Mouse (Mus musculus): ENCODE data around the gene Hectd4. TPM values are rescaled to one million over a fixed set of nuclear protein-coding genes. Genes with fewer than 3 reads are reported as not detected.
"Not testable (repeated sequence)": the region's sequence is repeated elsewhere in the genome, so short reads cannot be mapped to it uniquely, and the experiment has no call there.

Gene Hectd4
- total and polyA plus RNA-seq, 3 experiments: 9.8 to 23.1 (median 22.6) TPM

GRCm38 (mm10) chr5:121224856-121225255 is 4.8 kb downstream of the Hectd4 start:
- Histone ChIP-seq H3K79me2 (replicated peaks; ENCODE audit: control insufficient read depth, insufficient read depth, low read length) (peaks cover 18% of the 10 kb centered on the region), H3K4me3 (no peak overlapping the region), H3K9ac (ENCODE audit: low read depth, low read length) (no peak overlapping the region), H3K27me3 (ENCODE audit: control insufficient read depth, insufficient read depth, low read length) (no peaks in the 10 kb centered on the region), H3K27ac (no peak overlapping the region), H3K36me3 (ENCODE audit: control insufficient read depth, insufficient read depth, low read length) (peaks cover 4% of the 10 kb centered on the region; the same call in 1 of the 2 replicates), H3K4me1 (ENCODE audit: control insufficient read depth, insufficient read depth, low read length) (peaks cover 5% of the 10 kb centered on the region)
- no peak for DNase-seq
- 87% methylated on average over 3 of the region's 3 CpGs for WGBS
- intact Hi-C loops (cut with DNase I): no loop called here
- TF ChIP-seq CTCF (IDR thresholded peaks at IDR 0.05): no peak
- no peak for TF ChIP-seq EP300 (IDR thresholded peaks at IDR 0.05; ENCODE audit: insufficient read depth, low read depth, low read length)
- TF ChIP-seq POLR2A (IDR thresholded peaks at IDR 0.05; ENCODE audit: insufficient read depth, low read depth, low read length): no peak

DNA sequence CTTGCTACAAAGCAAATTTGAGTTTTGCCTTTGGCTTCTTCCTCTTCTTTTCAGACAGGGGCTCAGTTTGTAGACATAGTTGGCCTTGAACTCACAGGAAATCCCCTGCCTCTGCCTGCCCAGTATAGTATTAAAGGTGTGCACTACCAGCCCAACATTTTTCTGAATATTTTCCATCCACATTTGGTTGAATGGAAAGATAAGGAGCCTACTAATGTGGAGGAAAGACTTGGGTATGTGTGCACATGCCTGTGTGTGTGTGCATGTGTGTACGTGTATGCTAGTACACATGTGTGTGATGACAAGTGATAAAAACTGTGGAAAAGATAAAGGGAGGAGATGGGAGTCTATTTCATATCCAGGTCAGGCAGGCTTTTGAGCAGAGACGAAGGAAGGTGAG is 5.8 kb downstream of the Hectd4 start:
- Histone ChIP-seq H3K27me3 (ENCODE audit: control insufficient read depth, insufficient read depth, low read length) (no peaks in the 10 kb centered on the region), H3K4me3 (no peak overlapping the region), H3K79me2 (replicated peaks; ENCODE audit: control insufficient read depth, insufficient read depth, low read length) (peaks cover 20% of the 10 kb centered on the region), H3K36me3 (ENCODE audit: control insufficient read depth, insufficient read depth, low read length) (peaks cover 4% of the 10 kb centered on the region; the same call in 1 of the 2 replicates), H3K9ac (ENCODE audit: low read depth, low read length) (no peak overlapping the region), H3K4me1 (ENCODE audit: control insufficient read depth, insufficient read depth, low read length) (peaks cover 5% of the 10 kb centered on the region), H3K27ac (no peak overlapping the region)
- no peak for DNase-seq
- TF ChIP-seq EP300 (IDR thresholded peaks at IDR 0.05; ENCODE audit: insufficient read depth, low read depth, low read length) (no peak), CTCF (IDR thresholded peaks at IDR 0.05) (no peak), POLR2A (IDR thresholded peaks at IDR 0.05; ENCODE audit: insufficient read depth, low read depth, low read length) (no peak)
- 60% methylated on average over 2 of the region's 2 CpGs for WGBS
- intact Hi-C loops (cut with DNase I): no loop called here

- Histone ChIP-seq H3K36me3 (ENCODE audit: control insufficient read depth, insufficient read depth, low read length) (peaks cover 3% of the 10 kb centered on the region; the same call in 1 of the 2 replicates), H3K4me3 (no peak overlapping the region), H3K27me3 (ENCODE audit: control insufficient read depth, insufficient read depth, low read length) (no peaks in the 10 kb centered on the region), H3K27ac (no peak overlapping the region), H3K79me2 (replicated peaks; ENCODE audit: control insufficient read depth, insufficient read depth, low read length) (peaks cover 19% of the 10 kb centered on the region), H3K4me1 (ENCODE audit: control insufficient read depth, insufficient read depth, low read length) (peaks cover 4% of the 10 kb centered on the region), H3K9ac (ENCODE audit: low read depth, low read length) (no peak overlapping the region)
- DNase-seq: no peak
- intact Hi-C loops (cut with DNase I): no loop called here
- TF ChIP-seq EP300 (IDR thresholded peaks at IDR 0.05; ENCODE audit: insufficient read depth, low read depth, low read length): no peak
- no peak for TF ChIP-seq POLR2A (IDR thresholded peaks at IDR 0.05; ENCODE audit: insufficient read depth, low read depth, low read length)
- no peak for TF ChIP-seq CTCF (IDR thresholded peaks at IDR 0.05)
- 65% methylated on average over 3 of the region's 3 CpGs for WGBS
These were observed 6.4 kb downstream of the Hectd4 start for GRCm38 (mm10) chr5:121226406-121226805.

GRCm38 (mm10) chr5:121226845-121227244 is 6.8 kb downstream of the Hectd4 start:
- H3K27ac ChIP-seq: no peak overlapping the region
- 84% methylated on average over 4 of the region's 4 CpGs for WGBS

DNA sequence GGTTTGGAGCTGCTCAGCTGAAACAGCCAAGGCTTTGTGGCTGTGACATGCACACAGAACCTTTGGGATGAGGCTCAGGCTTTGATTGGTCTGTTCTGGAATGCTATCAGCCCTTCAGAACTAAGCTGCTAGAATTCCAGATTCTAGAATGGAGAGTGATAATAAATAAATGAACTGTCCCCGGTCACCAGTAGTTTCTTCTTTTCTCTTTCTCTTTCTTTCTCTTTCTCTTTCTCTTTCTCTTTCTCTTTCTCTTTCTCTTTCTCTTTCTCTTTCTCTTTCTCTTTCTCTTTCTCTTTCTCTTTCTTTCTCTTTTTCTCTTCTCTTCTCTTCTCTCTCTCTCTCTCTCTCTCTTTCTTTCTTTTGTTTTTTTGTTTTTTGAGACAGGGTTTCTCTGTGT is 7.3 kb downstream of the Hectd4 start:
- peaks cover 18% of the 10 kb centered on the region for H3K79me2 ChIP-seq (replicated peaks; ENCODE audit: control insufficient read depth, insufficient read depth, low read length)
- WGBS: 90% methylated on average over 1 of the region's 1 CpGs
- DNase-seq; H3K27me3 ChIP-seq (ENCODE audit: control insufficient read depth, insufficient read depth, low read length); H3K27ac ChIP-seq; H3K4me1 ChIP-seq (ENCODE audit: control insufficient read depth, insufficient read depth, low read length); H3K4me3 ChIP-seq; intact Hi-C loops (cut with DNase I); H3K36me3 ChIP-seq (ENCODE audit: control insufficient read depth, insufficient read depth, low read length); H3K9ac ChIP-seq (ENCODE audit: low read depth, low read length): not testable (repeated sequence)

More at GRCm38 (mm10) chr5:121226845-121227244, 6.8 kb downstream of the Hectd4 start:
- DNase-seq: no peak
- intact Hi-C loops (cut with DNase I): no loop called here
- Histone ChIP-seq H3K27me3 (ENCODE audit: control insufficient read depth, insufficient read depth, low read length) (no peaks in the 10 kb centered on the region), H3K36me3 (ENCODE audit: control insufficient read depth, insufficient read depth, low read length) (peaks cover under 1% of the 10 kb centered on the region; the same call in 1 of the 2 replicates), H3K4me3 (no peak overlapping the region), H3K4me1 (ENCODE audit: control insufficient read depth, insufficient read depth, low read length) (peaks cover 3% of the 10 kb centered on the region; the same call in 1 of the 2 replicates), H3K79me2 (replicated peaks; ENCODE audit: control insufficient read depth, insufficient read depth, low read length) (peaks cover 18% of the 10 kb centered on the region), H3K9ac (ENCODE audit: low read depth, low read length) (no peak overlapping the region)
- TF ChIP-seq POLR2A (IDR thresholded peaks at IDR 0.05; ENCODE audit: insufficient read depth, low read depth, low read length) (no peak), EP300 (IDR thresholded peaks at IDR 0.05; ENCODE audit: insufficient read depth, low read depth, low read length) (no peak), CTCF (IDR thresholded peaks at IDR 0.05) (0 out of 2 replicates have a peak, but pooled peaks have one; percentile 8)

- WGBS: 92% methylated on average over 2 of the region's 2 CpGs
- TF ChIP-seq CTCF (IDR thresholded peaks at IDR 0.05) (no peak), EP300 (IDR thresholded peaks at IDR 0.05; ENCODE audit: insufficient read depth, low read depth, low read length) (no peak), POLR2A (IDR thresholded peaks at IDR 0.05; ENCODE audit: insufficient read depth, low read depth, low read length) (no peak)
- DNase-seq: no peak
These were observed 9.2 kb downstream of the Hectd4 start for GRCm38 (mm10) chr5:121229182-121229581.

More at GRCm38 (mm10) chr5:121229182-121229581, 9.2 kb downstream of the Hectd4 start:
- Histone ChIP-seq H3K79me2 (replicated peaks; ENCODE audit: control insufficient read depth, insufficient read depth, low read length) (peaks cover 23% of the 10 kb centered on the region), H3K36me3 (ENCODE audit: control insufficient read depth, insufficient read depth, low read length) (no peaks in the 10 kb centered on the region), H3K4me3 (no peak overlapping the region), H3K9ac (ENCODE audit: low read depth, low read length) (no peak overlapping the region), H3K27me3 (ENCODE audit: control insufficient read depth, insufficient read depth, low read length) (no peaks in the 10 kb centered on the region), H3K4me1 (ENCODE audit: control insufficient read depth, insufficient read depth, low read length) (peaks cover 5% of the 10 kb centered on the region), H3K27ac (no peak overlapping the region)
- intact Hi-C loops (cut with DNase I): no loop called here

Measured in heart, adult 2 months (tissue).